Mouse (Mus musculus): ENCODE measurements at regions not wholly inside any gene's neighbourhood (a gene's known extent, or its start where the extent isn't known, plus 50 kb on each side); places are given as distances from the start of the nearest gene placed in this dataset.
"Not testable (repeated sequence)": the region's sequence is repeated elsewhere in the genome, so short reads cannot be mapped to it uniquely, and the experiment has no call there.

- H3K27me3 ChIP-seq (ENCODE audit: control insufficient read depth, insufficient read depth, low read length): no peaks in the 10 kb centered on the region
- H3K27ac ChIP-seq (ENCODE audit: control insufficient read depth, insufficient read depth, low read length): no peak overlapping the region
- TF ChIP-seq CTCF (IDR thresholded peaks at IDR 0.05; ENCODE audit: borderline replicate concordance, control insufficient read depth, extremely low read depth, insufficient read depth, low read length, poor library complexity): no peak
- no peak for TF ChIP-seq POLR2A (IDR thresholded peaks at IDR 0.05; ENCODE audit: control insufficient read depth, extremely low read depth, insufficient read depth, low read length, poor library complexity)
- no peaks in the 10 kb centered on the region for H3K4me1 ChIP-seq (replicated peaks; ENCODE audit: control insufficient read depth, insufficient read depth, low read length)
- no peak overlapping the region for H3K4me3 ChIP-seq (ENCODE audit: control insufficient read depth, insufficient read depth, low read length)
- no peaks in the 10 kb centered on the region for H3K36me3 ChIP-seq (ENCODE audit: control insufficient read depth, insufficient read depth, low read length)
- 94% methylated on average over 5 of the region's 5 CpGs for WGBS
- DNase-seq: no peak
Observed at GRCm38 (mm10) chr6:31823616-31824015, 226.4 kb upstream of the 1700012A03Rik start.

- Histone ChIP-seq H3K4me3 (ENCODE audit: control insufficient read depth, insufficient read depth, low read length) (no peak overlapping the region), H3K36me3 (ENCODE audit: control insufficient read depth, insufficient read depth, low read length) (no peaks in the 10 kb centered on the region), H3K4me1 (replicated peaks; ENCODE audit: control insufficient read depth, insufficient read depth, low read length) (no peaks in the 10 kb centered on the region), H3K27ac (ENCODE audit: control insufficient read depth, insufficient read depth, low read length) (no peak overlapping the region), H3K27me3 (ENCODE audit: control insufficient read depth, insufficient read depth, low read length) (no peaks in the 10 kb centered on the region)
- 82% methylated on average over 9 of the region's 9 CpGs for WGBS
- no peak for DNase-seq
- TF ChIP-seq CTCF (IDR thresholded peaks at IDR 0.05; ENCODE audit: borderline replicate concordance, control insufficient read depth, extremely low read depth, insufficient read depth, low read length, poor library complexity): no peak
- TF ChIP-seq POLR2A (IDR thresholded peaks at IDR 0.05; ENCODE audit: control insufficient read depth, extremely low read depth, insufficient read depth, low read length, poor library complexity): no peak
Observed at GRCm38 (mm10) chr6:31822186-31823085, 227.6 kb upstream of the 1700012A03Rik start.

DNA sequence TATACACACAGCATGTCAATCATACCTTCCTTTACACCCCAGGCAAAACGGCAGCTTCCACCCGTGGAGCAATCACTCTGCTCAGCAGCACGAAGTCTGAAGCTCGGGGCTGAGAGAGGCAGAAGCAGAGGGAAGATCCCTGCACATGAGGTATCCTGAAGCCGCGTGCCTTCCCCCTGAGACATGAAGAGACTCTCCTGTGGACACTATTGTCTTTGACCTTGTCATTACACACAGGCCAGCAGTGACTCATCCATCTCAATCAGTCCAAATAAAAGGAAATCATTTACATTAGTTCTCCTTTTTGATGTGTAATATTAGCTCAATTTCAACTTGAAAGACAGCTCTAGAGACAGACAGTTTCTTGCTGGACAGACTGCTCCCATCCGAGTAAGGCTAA, 228.4 kb upstream of the 1700012A03Rik start:
- 47% methylated on average over 7 of the region's 7 CpGs for WGBS
- H3K36me3 ChIP-seq (ENCODE audit: control insufficient read depth, insufficient read depth, low read length): no peaks in the 10 kb centered on the region
- H3K4me3 ChIP-seq (ENCODE audit: control insufficient read depth, insufficient read depth, low read length): no peak overlapping the region
- H3K27ac ChIP-seq (ENCODE audit: control insufficient read depth, insufficient read depth, low read length): no peak overlapping the region
- no peak for DNase-seq
- no peaks in the 10 kb centered on the region for H3K27me3 ChIP-seq (ENCODE audit: control insufficient read depth, insufficient read depth, low read length)
- H3K4me1 ChIP-seq (replicated peaks; ENCODE audit: control insufficient read depth, insufficient read depth, low read length): no peaks in the 10 kb centered on the region
- TF ChIP-seq CTCF (IDR thresholded peaks at IDR 0.05; ENCODE audit: borderline replicate concordance, control insufficient read depth, extremely low read depth, insufficient read depth, low read length, poor library complexity) (no peak), POLR2A (IDR thresholded peaks at IDR 0.05; ENCODE audit: control insufficient read depth, extremely low read depth, insufficient read depth, low read length, poor library complexity) (no peak)

GRCm38 (mm10) chr6:31817640-31818039, 232.4 kb upstream of the 1700012A03Rik start:
- DNase-seq: no peak
- H3K36me3 ChIP-seq (ENCODE audit: control insufficient read depth, insufficient read depth, low read length): no peaks in the 10 kb centered on the region
- 96% methylated on average over 1 of the region's 1 CpGs for WGBS
- no peak overlapping the region for H3K27ac ChIP-seq (ENCODE audit: control insufficient read depth, insufficient read depth, low read length)
- TF ChIP-seq CTCF (IDR thresholded peaks at IDR 0.05; ENCODE audit: borderline replicate concordance, control insufficient read depth, extremely low read depth, insufficient read depth, low read length, poor library complexity): no peak
- no peak for TF ChIP-seq POLR2A (IDR thresholded peaks at IDR 0.05; ENCODE audit: control insufficient read depth, extremely low read depth, insufficient read depth, low read length, poor library complexity)
- no peaks in the 10 kb centered on the region for H3K27me3 ChIP-seq (ENCODE audit: control insufficient read depth, insufficient read depth, low read length)
- H3K4me3 ChIP-seq (ENCODE audit: control insufficient read depth, insufficient read depth, low read length): no peak overlapping the region
- no peaks in the 10 kb centered on the region for H3K4me1 ChIP-seq (replicated peaks; ENCODE audit: control insufficient read depth, insufficient read depth, low read length)

DNA sequence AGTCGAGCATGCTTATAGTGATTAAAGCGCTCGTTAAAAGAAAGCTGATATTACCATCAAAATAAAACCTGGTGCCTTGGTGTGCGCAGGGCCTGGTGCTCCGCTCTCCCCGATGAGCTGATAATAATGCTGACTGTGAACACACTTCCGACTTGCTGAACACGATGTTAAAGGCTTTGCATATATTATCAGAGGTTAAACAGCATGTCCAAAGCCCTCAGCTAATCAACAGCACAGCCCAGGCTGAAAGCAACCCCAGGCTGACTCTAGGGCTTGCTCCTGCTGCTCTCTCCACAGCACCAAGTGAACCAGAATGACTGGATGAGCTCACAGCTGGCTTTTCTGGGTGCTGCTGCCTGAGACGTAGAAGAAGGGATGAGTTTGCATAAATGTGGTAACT, 238.2 kb upstream of the 1700012A03Rik start:
- no peak for DNase-seq
- Histone ChIP-seq H3K4me1 (replicated peaks; ENCODE audit: control insufficient read depth, insufficient read depth, low read length) (no peaks in the 10 kb centered on the region), H3K36me3 (ENCODE audit: control insufficient read depth, insufficient read depth, low read length) (no peaks in the 10 kb centered on the region), H3K4me3 (ENCODE audit: control insufficient read depth, insufficient read depth, low read length) (no peak overlapping the region), H3K27ac (ENCODE audit: control insufficient read depth, insufficient read depth, low read length) (no peak overlapping the region), H3K27me3 (ENCODE audit: control insufficient read depth, insufficient read depth, low read length) (no peaks in the 10 kb centered on the region)
- TF ChIP-seq POLR2A (IDR thresholded peaks at IDR 0.05; ENCODE audit: control insufficient read depth, extremely low read depth, insufficient read depth, low read length, poor library complexity): no peak
- no peak for TF ChIP-seq CTCF (IDR thresholded peaks at IDR 0.05; ENCODE audit: borderline replicate concordance, control insufficient read depth, extremely low read depth, insufficient read depth, low read length, poor library complexity)
- WGBS: 80% methylated on average over 9 of the region's 9 CpGs

DNA sequence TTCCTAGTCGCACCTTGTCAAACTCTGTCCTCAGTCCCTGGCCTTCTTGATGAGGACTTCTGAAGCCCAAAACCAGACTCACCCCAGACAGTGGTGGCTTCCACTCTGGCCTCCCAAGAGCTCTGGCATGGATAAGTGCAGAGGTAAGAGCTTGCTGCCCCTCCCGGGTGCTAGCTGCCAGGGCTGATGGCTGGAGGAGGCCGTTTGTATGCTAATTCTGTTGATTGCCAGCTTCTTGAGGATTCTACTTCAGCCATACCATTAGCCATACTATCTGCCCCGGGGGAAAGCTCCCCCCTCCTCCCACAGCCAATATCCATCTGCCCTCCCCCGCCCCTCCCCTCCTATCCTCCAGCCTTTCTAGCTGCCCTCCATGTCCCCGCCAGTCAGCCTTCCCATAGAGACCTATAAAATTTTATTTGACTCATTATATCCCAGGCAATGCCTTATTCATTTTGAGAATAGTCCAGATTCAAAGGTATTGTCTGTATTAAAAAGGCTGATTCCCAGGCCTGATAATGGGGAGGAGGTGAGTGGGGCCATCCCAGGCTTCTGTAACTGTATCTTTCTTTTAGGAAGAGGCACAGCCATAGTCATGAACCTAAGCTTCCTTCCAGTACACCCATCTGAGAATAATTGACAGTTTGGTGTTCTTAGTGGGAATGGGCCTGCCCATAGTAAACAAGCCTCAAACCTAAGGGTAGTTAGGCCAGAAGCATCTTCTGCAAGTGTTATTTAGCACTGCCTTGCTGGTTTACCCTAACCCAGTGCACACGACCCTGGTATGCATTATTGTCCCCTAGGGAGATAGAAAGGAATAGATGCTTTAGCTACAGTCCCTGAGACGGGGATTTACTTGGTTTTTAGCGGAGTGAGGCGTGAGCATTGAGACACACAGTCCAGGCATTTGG, 239.2 kb upstream of the 1700012A03Rik start:
- Histone ChIP-seq H3K36me3 (ENCODE audit: control insufficient read depth, insufficient read depth, low read length) (no peaks in the 10 kb centered on the region), H3K4me1 (replicated peaks; ENCODE audit: control insufficient read depth, insufficient read depth, low read length) (no peaks in the 10 kb centered on the region), H3K4me3 (ENCODE audit: control insufficient read depth, insufficient read depth, low read length) (no peak overlapping the region), H3K27me3 (ENCODE audit: control insufficient read depth, insufficient read depth, low read length) (no peaks in the 10 kb centered on the region), H3K27ac (ENCODE audit: control insufficient read depth, insufficient read depth, low read length) (no peak overlapping the region)
- 74% methylated on average over 10 of the region's 10 CpGs for WGBS
- no peak for DNase-seq
- TF ChIP-seq CTCF (IDR thresholded peaks at IDR 0.05; ENCODE audit: borderline replicate concordance, control insufficient read depth, extremely low read depth, insufficient read depth, low read length, poor library complexity) (no peak), POLR2A (IDR thresholded peaks at IDR 0.05; ENCODE audit: control insufficient read depth, extremely low read depth, insufficient read depth, low read length, poor library complexity) (no peak)

DNA sequence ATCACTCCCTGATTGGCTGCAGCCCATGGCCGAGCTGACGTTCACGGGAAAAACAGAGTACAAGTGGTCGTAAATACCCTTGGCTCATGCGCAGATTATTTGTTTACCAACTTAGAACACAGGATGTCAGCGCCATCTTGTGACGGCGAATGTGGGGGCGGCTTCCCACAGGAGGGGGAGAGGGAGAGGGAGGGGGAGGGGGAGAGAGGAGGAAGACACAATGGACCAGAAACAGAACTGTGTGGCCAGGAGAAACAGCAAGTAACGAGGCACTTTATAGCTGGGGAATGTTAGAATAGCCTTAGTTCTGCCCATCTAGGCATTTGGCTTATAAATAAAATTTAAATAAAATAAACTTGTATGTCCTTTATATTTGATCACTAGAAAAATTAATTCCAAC, 240.7 kb upstream of the Podxl start:
- not testable (repeated sequence) for H3K27ac ChIP-seq (ENCODE audit: control insufficient read depth, insufficient read depth, low read length); H3K4me3 ChIP-seq (ENCODE audit: control insufficient read depth, insufficient read depth, low read length); DNase-seq; H3K36me3 ChIP-seq (ENCODE audit: control insufficient read depth, insufficient read depth, low read length); H3K27me3 ChIP-seq (ENCODE audit: control insufficient read depth, insufficient read depth, low read length); H3K4me1 ChIP-seq (replicated peaks; ENCODE audit: control insufficient read depth, insufficient read depth, low read length)
- WGBS: 91% methylated on average over 6 of the region's 10 CpGs

DNA sequence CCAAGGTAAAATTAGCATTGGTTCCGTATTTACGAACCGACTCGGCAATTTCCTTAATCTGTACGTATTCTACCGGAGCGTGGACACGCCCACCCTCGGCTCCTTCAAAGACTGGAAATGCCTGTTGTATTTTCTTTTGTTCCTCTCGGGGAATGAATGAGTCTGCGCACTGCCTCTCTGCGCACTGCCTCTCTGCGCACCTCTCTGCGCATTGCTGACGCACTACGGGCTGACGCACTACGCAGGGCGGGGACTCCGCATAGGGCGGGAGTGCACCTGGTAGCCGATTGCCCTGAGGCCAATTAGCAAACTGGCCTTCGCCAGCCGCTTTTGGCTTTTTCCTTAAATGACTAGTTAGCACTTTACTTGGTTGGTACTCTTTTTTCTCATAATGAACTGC, 239.4 kb upstream of the Podxl start:
- not testable (repeated sequence) for H3K36me3 ChIP-seq (ENCODE audit: control insufficient read depth, insufficient read depth, low read length); DNase-seq; H3K27me3 ChIP-seq (ENCODE audit: control insufficient read depth, insufficient read depth, low read length); H3K4me3 ChIP-seq (ENCODE audit: control insufficient read depth, insufficient read depth, low read length); H3K27ac ChIP-seq (ENCODE audit: control insufficient read depth, insufficient read depth, low read length); H3K4me1 ChIP-seq (replicated peaks; ENCODE audit: control insufficient read depth, insufficient read depth, low read length)
- WGBS: 100% methylated on average over 12 of the region's 24 CpGs
